Mouse (Mus musculus) kidney, adult 9 months (tissue): ENCODE measurements around the gene Fermt3.

Experiments
- DNase-seq: peaks from one replicate; pipeline ENCODE4 v3.0.0; 2022

Gene Fermt3

DNA sequence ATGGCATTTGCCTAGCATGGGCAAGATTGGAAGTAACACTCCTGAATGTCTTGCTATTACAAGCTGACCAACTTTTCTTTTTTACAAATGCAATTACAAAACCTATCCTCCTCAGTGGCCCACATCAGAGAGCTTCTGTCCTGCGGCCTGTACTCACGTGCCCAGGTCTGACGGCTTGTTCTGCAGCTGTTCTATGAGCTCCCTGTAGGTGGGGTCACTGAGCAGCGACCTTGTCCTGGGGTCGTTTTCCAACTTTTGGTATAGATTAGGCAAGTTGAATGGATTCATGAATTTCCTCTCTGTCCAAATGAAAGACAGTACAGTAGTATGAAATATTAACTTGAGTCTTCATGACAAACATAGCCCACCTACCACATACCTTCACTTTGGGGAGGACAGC, 14.7 kb upstream of the Fermt3 start:
- DNase-seq, result no peak

DNA sequence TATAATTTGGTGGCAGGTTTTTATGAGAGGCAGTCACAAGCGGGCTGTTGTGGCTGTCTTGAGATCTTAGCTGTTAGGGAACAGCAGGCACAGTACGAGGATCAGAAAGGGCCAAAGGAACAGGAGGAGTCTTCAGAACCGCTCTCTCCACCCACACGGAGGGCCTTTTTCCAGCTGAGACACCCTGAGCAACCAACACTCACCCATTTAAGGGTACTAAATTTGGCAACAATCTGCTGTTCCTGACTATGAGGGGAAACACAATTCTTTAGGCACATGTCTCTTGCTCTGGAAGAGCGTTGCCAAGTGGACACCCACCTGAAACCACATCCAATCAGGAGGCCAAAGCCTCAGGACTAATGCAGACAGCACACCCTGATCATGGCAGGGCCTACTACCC, 10.3 kb upstream of the Fermt3 start:
- DNase-seq, result no peak

DNA sequence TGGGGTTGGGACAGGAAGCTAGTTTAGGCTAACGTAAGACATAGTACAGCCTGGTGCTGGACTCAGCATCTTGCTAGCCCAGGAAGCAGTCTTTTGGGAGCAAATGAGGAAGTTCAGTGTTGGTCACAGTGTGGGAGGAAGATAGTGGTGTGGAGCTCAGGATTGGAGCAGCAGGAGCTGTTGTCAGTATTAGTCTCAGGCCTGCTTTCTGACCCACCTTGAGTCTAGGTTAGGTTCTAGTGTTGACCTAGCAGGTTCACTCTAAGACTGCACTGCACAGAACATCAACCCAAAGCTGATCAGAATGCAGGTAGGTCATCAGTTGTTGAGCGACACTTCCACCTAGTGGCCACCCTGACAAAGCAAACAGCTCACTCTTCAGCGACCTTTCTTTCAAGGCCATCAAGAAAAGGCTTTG, 964 bp upstream of the Fermt3 start:
- peak; percentile 74 for DNase-seq

DNA sequence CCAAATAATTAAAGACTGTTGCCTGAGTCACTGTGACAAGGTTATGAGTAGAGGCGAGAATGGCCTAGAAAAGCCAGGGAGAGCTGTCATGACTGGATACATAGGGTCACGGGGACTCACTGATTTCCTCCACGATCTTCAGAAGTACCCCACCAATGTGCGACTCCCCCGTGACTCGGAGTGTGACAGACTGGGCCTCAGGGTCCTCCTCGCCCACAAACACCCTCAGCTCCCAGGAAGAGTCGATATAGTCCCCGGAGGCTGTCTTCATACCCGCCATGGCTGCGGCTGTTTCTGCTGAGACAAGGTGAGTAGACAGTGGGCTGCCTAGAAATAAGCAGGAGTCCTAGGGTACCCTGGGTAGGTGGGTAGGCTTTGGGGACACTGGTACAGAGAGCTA, 723 bp downstream of the Fermt3 start:
- no peak for DNase-seq

- DNase-seq, result no peak
These were observed 1.5 kb downstream of the Fermt3 start for GRCm38 (mm10) chr19:7017541-7018457.

GRCm38 (mm10) chr19:7014481-7015135, 4.7 kb downstream of the Fermt3 start:
- DNase-seq, result no peak

DNA sequence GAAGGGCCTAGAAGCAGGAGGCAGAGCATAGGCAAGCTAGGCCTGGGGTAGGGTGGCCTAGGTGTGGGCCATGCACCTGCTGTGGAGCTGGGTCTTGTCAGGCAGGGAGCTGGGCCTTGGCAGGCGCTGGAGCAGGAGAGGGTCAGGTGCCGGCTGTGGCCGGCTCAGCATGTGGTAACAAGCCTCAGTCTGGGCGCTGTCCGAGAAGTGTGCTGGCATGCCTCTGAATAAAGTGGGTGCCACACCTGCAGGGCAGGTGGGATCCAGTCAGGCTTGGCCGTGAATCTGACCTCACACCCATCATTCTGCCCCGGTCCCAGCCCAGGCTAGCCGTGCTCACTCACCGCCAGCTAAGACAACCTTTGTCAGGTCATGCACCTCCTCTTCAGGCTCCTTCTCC, 5.3 kb downstream of the Fermt3 start:
- DNase-seq, result no peak

GRCm38 (mm10) chr19:7012426-7012825, 6.8 kb downstream of the Fermt3 start:
- DNase-seq, result no peak

DNA sequence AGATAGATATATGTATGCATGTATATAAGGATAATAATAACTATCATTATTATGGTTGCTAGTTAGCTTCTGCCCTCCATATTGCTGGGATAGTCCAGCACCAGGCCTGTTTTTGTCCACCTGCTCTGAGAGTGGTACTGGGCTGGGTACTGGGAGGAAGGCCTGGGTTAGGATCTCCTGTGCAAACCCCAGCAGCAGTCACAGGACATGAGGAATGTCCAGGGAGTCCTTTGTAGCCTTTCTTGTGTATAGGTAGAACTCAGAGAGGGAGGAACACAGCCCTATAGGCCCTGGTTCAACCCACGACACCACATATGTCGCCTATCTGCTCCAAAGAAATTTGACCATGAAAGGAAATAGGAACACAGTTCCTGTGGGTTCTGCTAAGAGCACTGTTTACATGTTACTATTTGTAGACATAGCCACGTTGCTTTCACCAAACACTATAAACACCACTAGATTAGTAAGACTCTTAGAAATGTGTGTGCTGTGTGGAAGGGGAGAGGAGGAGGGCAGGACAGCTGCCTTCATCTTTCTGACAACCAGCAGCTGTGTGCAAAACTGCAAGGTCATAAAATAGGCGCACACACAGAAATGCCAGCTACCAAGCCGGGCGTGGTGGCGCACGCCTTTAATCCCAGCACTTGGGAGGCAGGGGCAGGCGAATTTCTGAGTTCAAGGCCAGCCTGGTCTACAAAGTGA, 12.2 kb downstream of the Fermt3 start:
- DNase-seq, result no peak

DNA sequence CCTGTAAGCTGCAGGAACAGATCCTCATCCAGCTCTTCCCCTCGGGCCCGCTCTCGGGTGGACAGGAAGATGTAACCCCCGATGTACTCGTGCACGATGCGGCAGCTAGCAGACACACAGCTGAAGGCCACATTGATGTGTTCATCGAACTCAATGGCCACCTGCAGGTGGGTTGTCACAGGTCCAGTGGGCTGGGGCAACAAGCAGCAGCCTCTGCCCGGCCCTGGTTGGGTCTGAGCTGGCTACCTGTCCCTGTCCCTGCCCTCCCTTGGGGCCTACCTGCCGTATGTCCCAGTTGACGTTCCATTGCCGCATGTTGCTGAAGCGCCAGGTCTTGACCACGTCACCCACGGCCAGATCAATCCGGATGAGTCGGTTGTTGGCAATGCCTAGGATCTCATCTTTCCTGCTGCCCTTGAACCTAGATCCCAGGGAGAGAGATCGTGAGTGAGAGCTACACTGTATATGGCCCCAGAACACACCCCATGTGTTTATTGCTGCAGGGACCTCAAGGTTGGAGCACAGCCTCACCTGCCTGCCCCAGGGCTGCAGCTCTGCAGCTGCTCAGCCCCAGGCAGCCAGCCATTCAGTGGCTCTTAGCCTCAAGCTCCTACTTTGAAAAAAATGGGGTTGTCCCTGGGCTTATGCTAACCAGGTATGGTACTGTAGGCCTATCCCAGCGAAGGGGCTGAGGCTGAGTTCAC, 19.8 kb downstream of the Fermt3 start:
- no peak for DNase-seq

GRCm38 (mm10) chr19:6997721-6998290, 21.5 kb downstream of the Fermt3 start:
- DNase-seq, result no peak

GRCm38 (mm10) chr19:6996006-6996405, 23.3 kb downstream of the Fermt3 start, which contains the start of the genes Nudt22 and Trpt1:
Gene Nudt22 (minus strand): TSS chr19:6996117.
Gene Trpt1 (plus strand): TSS chr19:6996131.
- DNase-seq, result peak; percentile 96

DNA sequence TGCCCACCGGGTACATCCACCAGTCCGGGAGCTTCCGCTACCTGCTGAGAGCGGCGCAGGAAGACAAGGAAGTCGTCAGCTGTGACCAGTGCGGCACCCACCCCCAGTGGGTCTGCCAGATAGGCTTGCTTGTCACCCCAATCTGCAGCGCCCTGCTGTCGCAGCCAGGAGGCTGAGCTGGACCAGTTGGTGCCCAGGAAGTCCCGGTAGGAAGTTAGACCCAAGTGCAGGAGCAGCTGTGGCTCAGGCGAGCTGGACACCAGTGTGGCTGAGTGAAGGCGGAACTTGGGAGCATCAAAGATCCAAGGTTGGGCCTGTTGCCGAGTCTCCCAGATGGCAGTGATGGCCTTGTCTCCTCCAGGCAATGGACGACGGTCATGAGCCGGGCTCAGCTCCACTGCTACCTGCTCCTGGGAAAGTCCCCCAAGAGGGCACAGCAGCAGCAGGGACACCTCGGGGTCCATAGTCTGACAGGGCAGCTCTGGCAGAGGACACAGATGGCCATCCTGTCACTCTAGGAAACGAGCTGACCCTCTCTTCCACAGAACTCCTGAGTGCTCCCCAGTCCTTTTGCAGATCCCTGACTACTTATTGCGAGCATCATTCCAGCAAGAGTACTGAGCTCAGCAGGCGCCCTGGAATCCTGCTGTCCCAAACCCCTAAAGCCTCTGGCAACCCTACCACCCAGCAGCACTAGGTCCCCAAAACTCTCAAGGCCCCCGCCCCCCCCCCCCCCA, 23.8 kb downstream of the Fermt3 start:
- DNase-seq, result peak; percentile 41

DNA sequence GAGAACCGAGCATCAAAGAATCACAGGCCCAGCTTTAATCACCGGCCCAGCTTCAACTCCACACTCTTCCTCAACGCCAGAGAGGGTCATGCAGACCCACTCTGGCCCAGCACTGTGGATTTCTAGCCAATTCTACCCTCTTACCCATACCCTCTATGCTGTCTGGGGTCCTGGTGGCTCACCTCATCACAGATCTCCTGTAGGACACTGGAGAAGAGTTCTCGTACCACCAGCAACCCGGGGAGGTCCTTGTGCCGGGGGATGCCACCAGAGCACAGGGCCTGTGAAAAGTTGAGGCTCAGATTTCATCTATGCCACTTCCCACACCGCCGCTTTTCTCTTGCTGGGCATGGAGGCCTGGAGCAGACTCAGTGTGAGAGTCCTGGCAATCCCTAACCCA, 24.8 kb downstream of the Fermt3 start:
- peak; percentile 13 for DNase-seq

- DNase-seq, result no peak
These were observed 25.3 kb downstream of the Fermt3 start for GRCm38 (mm10) chr19:6994002-6994401.

- no peak for DNase-seq
These were observed 26.1 kb downstream of the Fermt3 start for GRCm38 (mm10) chr19:6993011-6993770.

DNA sequence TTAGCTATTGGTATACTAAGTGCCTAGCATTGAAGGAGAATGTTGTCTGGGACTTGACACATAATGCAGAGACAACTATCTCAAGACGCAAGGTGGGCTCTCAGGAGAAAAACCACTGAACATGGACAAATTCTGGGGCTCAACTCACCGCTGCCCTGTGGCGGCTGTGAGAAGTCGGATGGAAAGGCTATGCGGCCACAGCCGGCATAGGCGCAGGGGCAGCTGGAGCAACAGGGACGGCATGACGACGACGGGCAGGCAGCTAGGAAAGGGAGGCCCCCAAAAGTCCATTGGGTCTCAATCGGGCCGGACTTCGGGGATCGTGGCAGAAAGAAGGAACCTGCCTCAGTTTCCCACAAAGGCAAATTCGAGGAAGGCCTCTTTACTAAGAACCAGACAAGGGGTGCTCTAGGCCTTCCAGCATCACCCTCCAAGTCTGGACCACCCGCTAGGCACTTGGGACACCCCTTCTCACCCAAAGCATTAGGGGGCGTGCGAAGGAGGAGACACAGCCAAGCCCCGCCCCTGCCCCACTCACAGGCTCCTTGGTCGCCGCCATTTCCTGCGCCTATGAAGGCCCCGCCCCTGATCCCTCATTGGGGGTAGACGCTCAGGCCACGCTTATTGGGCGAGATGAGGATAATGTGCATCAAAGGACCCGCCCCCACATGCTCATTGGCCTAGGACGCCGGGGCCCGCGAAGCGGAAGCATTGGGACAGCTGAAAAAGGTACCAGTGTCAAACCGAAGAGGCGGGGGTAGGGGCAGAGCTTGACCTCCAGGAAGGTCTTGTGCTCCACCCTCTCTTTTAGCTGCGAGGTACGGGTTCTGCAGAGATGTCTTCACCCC, 27.0 kb downstream of the Fermt3 start, which contains the start of gene Dnajc4:
TSS of gene Dnajc4 (minus strand) at position 562 of the 848 bp plus-strand sequence.
- peak; percentile 98 for DNase-seq

GRCm38 (mm10) chr19:6991166-6991565, 28.1 kb downstream of the Fermt3 start:
- peak; percentile 12 for DNase-seq

DNA sequence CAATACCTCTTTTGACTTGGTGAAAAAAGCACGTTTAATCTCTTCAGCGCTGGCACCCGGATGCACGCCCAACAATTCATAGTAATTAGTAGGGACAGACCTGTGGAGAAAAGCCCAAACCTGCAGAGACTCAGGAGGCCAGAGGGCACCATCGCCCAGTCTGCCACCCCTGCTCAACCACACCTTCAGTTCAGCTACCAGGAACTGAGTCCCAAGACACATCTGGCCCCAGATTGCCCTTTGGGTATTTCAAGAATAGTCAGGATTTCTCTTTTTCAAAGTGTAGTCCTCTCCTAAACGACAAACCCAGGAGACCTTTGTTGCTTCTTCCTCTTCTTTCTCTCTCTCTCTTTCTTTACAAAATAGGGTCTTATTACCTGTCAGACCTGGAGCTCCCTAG, 28.6 kb downstream of the Fermt3 start:
- DNase-seq, result peak; percentile 7

GRCm38 (mm10) chr19:6989251-6989650, 30.0 kb downstream of the Fermt3 start:
- peak; percentile 23 for DNase-seq
